ENCODE assay signal across 9 mouse cellular contexts in genomic region chr13:50949545-50950226, GRCm38 (mm10).
DNase-seq lines count a peak whose midpoint lies in the region; ATAC-seq lines count a peak whose summit lies in the region.
"Had no signal": no experiment of that assay in that cellular context is flagged by ENCODE, and none has a peak within 500 bp of the region (broad histone marks: within the 10 kb centered on the region; RNA-seq: fewer than 3 reads in every experiment).

No protein-coding gene starts in this region.

- 30% methylated on average over 6 of the region's 6 CpGs for WGBS in heart, embryonic 12.5 days

- H3K9me3 ChIP-seq in heart, embryonic 12.5 days (replicated peaks) = no peaks in the 10 kb centered on the region

- H3K9ac ChIP-seq in heart, embryonic 12.5 days = no peak overlapping the region

- no peak overlapping the region for H3K27ac ChIP-seq in heart, embryonic 12.5 days (ENCODE audit: poor library complexity, severe bottlenecking)

- H3K4me2 ChIP-seq in heart, embryonic 12.5 days = no peak overlapping the region

- H3K36me3 ChIP-seq in heart, embryonic 12.5 days = no peaks in the 10 kb centered on the region

- no peaks in the 10 kb centered on the region for H3K27me3 ChIP-seq in heart, embryonic 12.5 days (replicated peaks)

- no peaks in the 10 kb centered on the region for H3K4me1 ChIP-seq in heart, embryonic 12.5 days (replicated peaks)

- ATAC-seq in heart, embryonic 12.5 days (ENCODE audit: insufficient number of reproducible peaks, low FRiP score) = no peak
- peak; percentile 50 for ATAC-seq in inflammation-experienced regulatory T-cells, adult 6 months
- ATAC-seq in monocyte, adult 5-6 weeks (replicated peaks; ENCODE audit: insufficient number of reproducible peaks, low FRiP score, low TSS enrichment, poor library complexity, severe bottlenecking) = peak; percentile 84

- intact Hi-C loops in left cerebral cortex, postnatal 25 days (cut with DNase I) = loop anchor here (1.0 to 5.0 kb wide), 2 partner anchors 469 to 668 kb away; no protein-coding TSS in a partner anchor

- H3K4me3 ChIP-seq in heart, embryonic 12.5 days = no peak overlapping the region
- H3K4me3 ChIP-seq: myocyte had no signal

- DNase-seq in heart, adult 18-20 months = peak; percentile 76 to 95
- peak; percentile 75 for DNase-seq in cerebellum, adult 9-10 months
- DNase-seq in frontal cortex, postnatal 25 days (ENCODE audit: low spot score in 2 of 2) = peak; percentile 77 to 87
- DNase-seq in left cerebral cortex, postnatal 25 days (ENCODE audit: low spot score in 2 of 2) = peak; percentile 88 to 92
- peak; percentile 61 to 83 for DNase-seq in spleen, postnatal 10 days (ENCODE audit: low spot score in 2 of 2)
